Comparison of ENCODE assay signal across 8 mouse cellular contexts in the genomic region with DNA sequence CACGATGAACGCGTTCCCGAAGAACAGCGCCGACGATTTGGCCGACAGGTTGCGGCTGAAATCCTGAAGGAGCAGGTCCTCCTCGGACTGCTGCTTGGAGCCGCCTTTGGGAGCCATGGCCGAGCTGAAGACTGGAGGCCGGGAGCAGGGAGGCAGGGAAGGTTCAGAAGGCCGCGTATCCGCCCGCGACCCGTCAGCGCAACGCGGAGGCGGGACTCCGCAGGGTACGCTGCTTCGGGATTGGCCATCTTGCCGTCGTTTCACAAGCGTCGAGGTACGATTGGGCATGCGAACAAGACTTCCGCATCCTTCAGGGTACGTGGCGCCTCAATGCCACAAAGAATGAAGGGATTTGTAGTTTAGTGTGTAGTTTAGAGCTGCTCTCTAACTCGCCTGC. TPM values are rescaled to one million over a fixed set of nuclear protein-coding genes. Genes with fewer than 3 reads are reported as not detected.
A peak's percentile ranks its signal among the peaks of the same experiment; 100 is the strongest.
DNase-seq lines count a peak whose midpoint lies in the region; ATAC-seq and TF ChIP-seq lines count a peak whose summit lies in the region.

A gene (minus strand): TSS at position 203 of the 397 bp plus-strand sequence.

- H3K4me1 ChIP-seq in forebrain, embryonic 10.5 days, result peaks cover 16% of the 10 kb centered on the region
- peaks cover 12% of the 10 kb centered on the region for H3K4me1 ChIP-seq in heart, embryonic 15.5 days (replicated peaks)
- H3K4me1 ChIP-seq in liver, embryonic 14.5 days (replicated peaks; ENCODE audit: control insufficient read depth in 2 of 2, insufficient read depth in 2 of 2, low read length in 1 of 2), result peaks cover 6 to 8% of the 10 kb centered on the region in 2 experiments; a peak in 2 of 4 replicates
- H3K4me1 ChIP-seq in neural tube, embryonic 11.5 days (ENCODE audit: control insufficient read depth, insufficient read depth, low read length), result peaks cover 3% of the 10 kb centered on the region; the same call in 1 of the 2 replicates
- no peaks in the 10 kb centered on the region; the same call in 1 of the 2 replicates for H3K4me1 ChIP-seq in stomach, postnatal 0 days (replicated peaks; ENCODE audit: control insufficient read depth, insufficient read depth)

- H3K4me2 ChIP-seq in heart, embryonic 15.5 days, result peak within 1 kb of the TSS; percentile 73
- peak within 1 kb of the TSS; percentile 88 for H3K4me2 ChIP-seq in liver, embryonic 14.5 days (ENCODE audit: low read depth)
- peak within 1 kb of the TSS; percentile 81 for H3K4me2 ChIP-seq in neural tube, embryonic 11.5 days (ENCODE audit: low read depth)
- peak within 1 kb of the TSS; percentile 67 for H3K4me2 ChIP-seq in stomach, postnatal 0 days (replicated peaks; ENCODE audit: low read depth)

- WGBS in forebrain, embryonic 10.5 days, result under 1% methylated on average over 36 of the region's 36 CpGs
- WGBS in heart, embryonic 15.5 days, result under 1% methylated on average over 36 of the region's 36 CpGs
- WGBS in liver, embryonic 14.5 days (ENCODE audit: insufficient replicate concordance), result under 1% methylated on average over 36 of the region's 36 CpGs
- WGBS in neural tube, embryonic 11.5 days, result under 1% methylated on average over 36 of the region's 36 CpGs
- 0% methylated on average over 36 of the region's 36 CpGs for WGBS in stomach, postnatal 0 days

- H3K9me3 ChIP-seq in forebrain, embryonic 10.5 days, result no peaks in the 10 kb centered on the region
- no peaks in the 10 kb centered on the region for H3K9me3 ChIP-seq in heart, embryonic 15.5 days (replicated peaks)
- H3K9me3 ChIP-seq in liver, embryonic 14.5 days (ENCODE audit: control insufficient read depth, low read length), result no peaks in the 10 kb centered on the region
- no peaks in the 10 kb centered on the region for H3K9me3 ChIP-seq in neural tube, embryonic 11.5 days (ENCODE audit: control insufficient read depth, low read length)
- no peaks in the 10 kb centered on the region for H3K9me3 ChIP-seq in stomach, postnatal 0 days (ENCODE audit: control insufficient read depth, low read length)

- peaks cover 31% of the 10 kb centered on the region for H3K36me3 ChIP-seq in forebrain, embryonic 10.5 days (replicated peaks)
- H3K36me3 ChIP-seq in heart, embryonic 15.5 days, result peaks cover 21% of the 10 kb centered on the region
- peaks cover 22% of the 10 kb centered on the region for H3K36me3 ChIP-seq in liver, embryonic 14.5 days (replicated peaks; ENCODE audit: control insufficient read depth, insufficient read depth, low read depth)
- H3K36me3 ChIP-seq in neural tube, embryonic 11.5 days (ENCODE audit: control insufficient read depth, insufficient read depth, low read length), result peaks cover 3% of the 10 kb centered on the region; the same call in 1 of the 2 replicates
- H3K36me3 ChIP-seq in stomach, postnatal 0 days (ENCODE audit: control insufficient read depth, insufficient read depth, low read length), result peaks cover 9% of the 10 kb centered on the region; the same call in 1 of the 2 replicates

- DNase-seq in CD8-positive naive resting alpha-beta T cell, adult 2 months (ENCODE audit: low read depth in 2 of 2, low spot score in 2 of 2), result peak; percentile 88 to 91
- DNase-seq in c-Kit-positive CD71-negative TER-119-negative erythroid progenitor cells, embryonic 14.5 days (ENCODE audit: low read depth), result peak; percentile 89
- peak; percentile 96 for DNase-seq in forebrain, embryonic 10.5 days (ENCODE audit: extremely low spot score, low spot score)
- DNase-seq in kidney, postnatal 25 days, result peak; percentile 97 to 99
- DNase-seq in liver, embryonic 14.5 days (ENCODE audit: low read depth in 3 of 3, low spot score in 3 of 3), result peak; percentile 91 to 93 (median 91)
- DNase-seq in neural tube, embryonic 11.5 days (ENCODE audit: low spot score), result peak; percentile 97
- DNase-seq in stomach, postnatal 0 days (ENCODE audit: low spot score), result peak; percentile 96

- peak within 1 kb of the TSS; percentile 94 for H3K27ac ChIP-seq in forebrain, embryonic 10.5 days
- H3K27ac ChIP-seq in heart, embryonic 15.5 days, result peak within 1 kb of the TSS; percentile 88
- H3K27ac ChIP-seq in liver, embryonic 14.5 days, result peak within 1 kb of the TSS; percentile 48
- H3K27ac ChIP-seq in neural tube, embryonic 11.5 days (ENCODE audit: low read depth, low read length), result peak within 1 kb of the TSS; percentile 86
- peak within 1 kb of the TSS; percentile 95 for H3K27ac ChIP-seq in stomach, postnatal 0 days (replicated peaks)

- no peak for TF ChIP-seq EP300 in liver, embryonic 14.5 days (IDR thresholded peaks at IDR 0.05; ENCODE audit: low read depth)
- TF ChIP-seq EP300 in stomach, postnatal 0 days (optimal IDR thresholded peaks at IDR 0.05), result no peak

- peak within 1 kb of the TSS; percentile 80 for H3K9ac ChIP-seq in heart, embryonic 15.5 days
- H3K9ac ChIP-seq in liver, embryonic 14.5 days (replicated peaks), result peak within 1 kb of the TSS; percentile 92
- H3K9ac ChIP-seq in neural tube, embryonic 11.5 days (ENCODE audit: low read length), result peak within 1 kb of the TSS; percentile 93
- peak within 1 kb of the TSS; percentile 93 for H3K9ac ChIP-seq in stomach, postnatal 0 days (ENCODE audit: low read length)

- H3K4me3 ChIP-seq in forebrain, embryonic 10.5 days, result peak within 1 kb of the TSS; percentile 74
- H3K4me3 ChIP-seq in heart, embryonic 15.5 days, result peak within 1 kb of the TSS; percentile 76
- peak within 1 kb of the TSS; percentile 90 to 94 for H3K4me3 ChIP-seq in liver, embryonic 14.5 days (ENCODE audit: insufficient read depth in 1 of 2, low read depth in 2 of 2, low read length in 2 of 2)
- H3K4me3 ChIP-seq in neural tube, embryonic 11.5 days (ENCODE audit: low read depth, low read length), result peak within 1 kb of the TSS; percentile 71
- peak within 1 kb of the TSS; percentile 88 for H3K4me3 ChIP-seq in stomach, postnatal 0 days (ENCODE audit: low read depth, low read length)

- TF ChIP-seq CTCF in liver, embryonic 14.5 days (IDR thresholded peaks at IDR 0.05; ENCODE audit: low read depth), result no peak
- peak; percentile 2; the same call in 1 of the 2 replicates for TF ChIP-seq CTCF in stomach, postnatal 0 days (IDR thresholded peaks at IDR 0.05; ENCODE audit: low read depth)

- no peaks in the 10 kb centered on the region for H3K27me3 ChIP-seq in forebrain, embryonic 10.5 days (ENCODE audit: poor library complexity, severe bottlenecking)
- H3K27me3 ChIP-seq in heart, embryonic 15.5 days, result no peaks in the 10 kb centered on the region
- no peaks in the 10 kb centered on the region for H3K27me3 ChIP-seq in liver, embryonic 14.5 days (ENCODE audit: control insufficient read depth, insufficient read depth, low read length)
- no peaks in the 10 kb centered on the region for H3K27me3 ChIP-seq in neural tube, embryonic 11.5 days (ENCODE audit: control insufficient read depth, insufficient read depth, low read length)
- H3K27me3 ChIP-seq in stomach, postnatal 0 days (ENCODE audit: control insufficient read depth, insufficient read depth, low read length), result no peaks in the 10 kb centered on the region

- ATAC-seq in heart, embryonic 15.5 days (replicated peaks; ENCODE audit: insufficient number of reproducible peaks, insufficient read depth, low FRiP score, low read depth), result peak; percentile 100
- ATAC-seq in liver, embryonic 14.5 days (ENCODE audit: insufficient read depth), result peak; percentile 98
- ATAC-seq in neural tube, embryonic 11.5 days (ENCODE audit: insufficient read depth, low FRiP score, low TSS enrichment), result peak; percentile 98
- peak; percentile 100 for ATAC-seq in stomach, postnatal 0 days (ENCODE audit: low FRiP score, low TSS enrichment)

RNA-seq across cellular contexts. Expression of the gene that starts here (rescaled TPM):
- polyA plus RNA-seq in forebrain, embryonic 10.5 days (2016; fragmentation: Nextera tagmentation; extraction: Ambion mirVana), result 236 and 243 TPM in 2 replicates
- 193 and 207 TPM in 2 replicates for polyA plus RNA-seq in heart, embryonic 15.5 days (2015; fragmentation: Nextera tagmentation; extraction: Ambion mirVana)
- 48.4 and 62.3 TPM in 2 replicates for polyA plus RNA-seq in liver, embryonic 14.5 days (2012; rRNA removed)
- 116 and 120 TPM in 2 replicates for polyA plus RNA-seq in liver, embryonic 14.5 days (2014; fragmentation: Nextera tagmentation; extraction: Ambion mirVana)
- polyA plus RNA-seq in neural tube, embryonic 11.5 days (2014; fragmentation: Nextera tagmentation; extraction: Ambion mirVana), result 269 and 271 TPM in 2 replicates
- 173 and 187 TPM in 2 replicates for polyA plus RNA-seq in stomach, postnatal 0 days (2015; fragmentation: Nextera tagmentation; extraction: Ambion mirVana)

Comparison
In these comparisons a context has a peak if more than half of its experiments do, and no peak if none do; other contexts are left out.
1. Peak in every context shown above with its lines: DNase-seq, ATAC-seq, H3K4me3 ChIP-seq and H3K27ac ChIP-seq.